Mouse (Mus musculus): ENCODE data around the gene Pecam1. TPM values are rescaled to one million over a fixed set of nuclear protein-coding genes. Genes with fewer than 3 reads are reported as not detected.
"Not testable (repeated sequence)": the region's sequence is repeated elsewhere in the genome, so short reads cannot be mapped to it uniquely, and the experiment has no call there.

Pecam1 gene
- polyA plus RNA-seq, 1 experiment from 2014 or later, result 10.7 TPM

DNA sequence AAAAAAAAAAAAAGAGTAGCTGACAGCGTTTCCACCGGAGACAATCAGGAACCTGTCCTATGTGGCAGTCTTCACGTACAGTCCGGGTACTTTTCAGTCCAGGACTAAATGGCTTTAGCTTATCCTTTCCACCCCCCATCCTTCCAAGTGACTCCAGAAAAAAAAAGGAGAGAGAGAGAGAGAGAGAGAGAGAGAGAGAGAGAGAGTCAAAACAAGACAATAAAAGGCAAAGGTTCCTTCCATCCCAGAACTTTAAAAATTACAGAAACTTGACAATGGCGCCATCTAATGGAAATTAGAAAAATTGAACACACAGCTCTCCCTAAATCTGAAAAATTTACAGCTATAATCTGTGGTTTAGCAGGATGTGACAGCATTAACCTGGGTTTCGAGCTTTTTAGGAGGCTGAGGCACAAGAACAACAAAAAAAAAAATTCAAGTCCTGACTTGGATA is 8.0 kb downstream of the Pecam1 start:
- H3K9ac ChIP-seq, result no peak overlapping the region
- WGBS (ENCODE audit: insufficient replicate concordance), result 34% methylated on average over 6 of the region's 6 CpGs
- no peak overlapping the region for H3K27ac ChIP-seq
- ATAC-seq, result no peak
- H3K4me3 ChIP-seq, result no peak overlapping the region
- H3K9me3 ChIP-seq (replicated peaks), result no peaks in the 10 kb centered on the region
- H3K4me1 ChIP-seq, result no peaks in the 10 kb centered on the region
- no peaks in the 10 kb centered on the region for H3K27me3 ChIP-seq (replicated peaks)
- H3K36me3 ChIP-seq, result no peaks in the 10 kb centered on the region
- H3K4me2 ChIP-seq, result no peak overlapping the region

DNA sequence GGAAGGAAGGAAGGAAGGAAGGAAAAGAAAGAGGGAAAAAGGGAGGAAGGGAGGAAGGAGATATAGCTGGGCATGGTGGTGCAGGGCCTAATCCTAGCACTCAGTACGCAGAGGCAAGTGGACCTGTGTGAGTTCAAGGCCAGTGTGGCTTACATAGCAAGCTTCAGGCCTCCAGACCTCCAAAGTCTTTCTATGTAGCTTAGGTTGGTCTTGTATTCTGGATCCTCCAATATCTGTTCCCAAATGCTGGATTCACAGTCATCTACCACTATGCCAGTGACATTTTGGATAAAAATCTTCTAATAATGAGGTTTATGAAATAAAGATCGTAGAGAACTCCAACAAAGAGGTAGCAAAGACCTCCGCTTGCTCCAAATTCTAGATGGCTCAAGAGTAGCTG is 8.6 kb downstream of the Pecam1 start:
- H3K9me3 ChIP-seq (replicated peaks), result no peaks in the 10 kb centered on the region
- no peaks in the 10 kb centered on the region for H3K36me3 ChIP-seq
- no peak overlapping the region for H3K27ac ChIP-seq
- H3K9ac ChIP-seq, result no peak overlapping the region
- no peaks in the 10 kb centered on the region for H3K27me3 ChIP-seq (replicated peaks)
- no peaks in the 10 kb centered on the region for H3K4me1 ChIP-seq
- H3K4me2 ChIP-seq, result no peak overlapping the region
- no peak for ATAC-seq
- 74% methylated on average over 3 of the region's 3 CpGs for WGBS (ENCODE audit: insufficient replicate concordance)
- no peak overlapping the region for H3K4me3 ChIP-seq

DNA sequence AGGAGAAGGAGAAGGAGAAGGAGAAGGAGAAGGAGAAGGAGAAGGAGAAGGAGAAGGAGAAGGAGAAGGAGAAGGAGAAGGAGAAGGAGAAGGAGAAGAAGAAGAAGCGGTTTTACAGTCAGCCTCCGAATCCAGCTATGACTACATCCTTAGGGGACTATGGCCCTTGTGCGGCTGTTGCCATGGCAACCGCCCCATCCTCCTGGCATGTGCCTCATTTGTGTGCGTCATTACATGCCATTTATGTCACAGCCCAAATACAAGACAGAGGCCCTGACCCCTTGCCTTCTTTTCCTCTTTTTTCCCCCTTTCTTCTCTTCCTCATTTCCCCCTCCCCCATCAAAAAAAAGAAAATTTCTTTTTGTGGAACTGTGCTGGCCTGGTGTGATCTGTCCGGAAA is 9.2 kb downstream of the Pecam1 start:
- Histone ChIP-seq H3K4me1 (no peaks in the 10 kb centered on the region), H3K27me3 (replicated peaks) (no peaks in the 10 kb centered on the region), H3K9me3 (replicated peaks) (no peaks in the 10 kb centered on the region), H3K27ac (no peak overlapping the region), H3K36me3 (no peaks in the 10 kb centered on the region), H3K9ac (no peak overlapping the region), H3K4me2 (no peak overlapping the region), H3K4me3 (no peak overlapping the region)
- WGBS (ENCODE audit: insufficient replicate concordance), result 67% methylated on average over 6 of the region's 6 CpGs
- ATAC-seq, result no peak

DNA sequence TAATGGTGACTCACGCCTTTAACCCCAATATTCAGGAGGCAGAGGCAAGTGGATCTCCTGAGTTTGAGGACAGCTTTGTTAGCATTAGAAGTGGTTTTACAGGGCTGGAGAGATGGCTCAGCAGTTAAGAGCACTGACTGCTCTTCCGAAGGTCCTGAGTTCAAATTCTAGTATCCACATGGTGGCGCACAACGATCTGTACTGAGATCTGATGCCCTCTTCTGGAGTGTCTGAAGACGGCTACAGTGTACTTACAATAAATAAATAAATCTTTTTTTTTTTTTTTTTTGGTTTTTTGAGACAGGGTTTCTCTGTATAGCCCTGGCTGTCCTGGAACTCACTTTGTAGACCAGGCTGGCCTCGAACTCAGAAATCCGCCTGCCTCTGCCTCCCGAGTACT is 9.7 kb downstream of the Pecam1 start:
- H3K4me3 ChIP-seq; H3K9me3 ChIP-seq (replicated peaks); H3K27me3 ChIP-seq (replicated peaks); H3K4me1 ChIP-seq; H3K27ac ChIP-seq; H3K4me2 ChIP-seq; ATAC-seq; H3K9ac ChIP-seq; H3K36me3 ChIP-seq: not testable (repeated sequence)
- WGBS (ENCODE audit: insufficient replicate concordance), result 85% methylated on average over 6 of the region's 8 CpGs

DNA sequence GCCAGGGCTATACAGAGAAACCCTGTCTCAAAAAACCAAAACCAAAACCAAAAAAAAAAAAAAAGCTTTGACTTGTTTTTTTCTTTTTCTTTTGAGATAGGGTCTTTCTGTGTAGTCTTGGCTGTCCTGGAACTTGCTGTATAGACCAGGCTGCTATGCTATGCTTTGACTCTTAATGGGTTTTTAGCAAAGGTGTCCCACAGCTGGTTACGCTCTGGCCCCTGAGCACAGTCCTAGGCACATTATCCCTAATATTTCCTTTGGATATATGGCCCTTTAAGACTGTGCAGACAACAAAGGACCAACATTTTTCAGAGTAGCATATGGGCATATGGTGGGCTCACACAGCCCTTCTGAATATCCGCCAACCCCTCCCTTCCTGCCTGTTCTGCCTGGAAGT is 11.3 kb downstream of the Pecam1 start:
- Histone ChIP-seq H3K4me2 (no peak overlapping the region), H3K27ac (no peak overlapping the region), H3K4me3 (no peak overlapping the region), H3K9ac (no peak overlapping the region), H3K36me3 (no peaks in the 10 kb centered on the region), H3K4me1 (no peaks in the 10 kb centered on the region), H3K27me3 (replicated peaks) (no peaks in the 10 kb centered on the region), H3K9me3 (replicated peaks) (no peaks in the 10 kb centered on the region)
- no peak for ATAC-seq
- 81% methylated on average over 2 of the region's 2 CpGs for WGBS (ENCODE audit: insufficient replicate concordance)

DNA sequence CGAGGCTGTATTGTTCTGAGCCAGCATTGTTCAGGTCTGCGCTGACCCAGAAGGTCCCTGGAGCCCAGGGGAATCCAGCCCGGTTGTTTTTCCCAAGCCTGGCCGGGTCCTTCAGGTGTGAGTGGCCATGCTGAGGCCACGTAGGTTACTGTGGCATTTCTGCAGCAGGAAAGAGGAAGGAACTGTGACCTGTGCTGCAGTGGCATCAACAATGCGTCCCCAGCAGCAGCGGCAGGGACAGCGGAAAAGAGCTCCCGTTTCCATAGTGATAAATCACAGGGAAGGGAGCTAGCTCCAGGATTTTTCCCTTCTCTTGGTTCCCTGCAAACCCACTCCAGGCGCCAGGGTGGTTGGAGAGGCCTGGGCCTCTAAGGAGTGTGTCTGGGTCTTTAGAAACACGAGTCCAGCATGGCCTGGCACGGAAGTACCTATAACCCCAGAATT is 13.2 kb downstream of the Pecam1 start:
- no peak overlapping the region for H3K4me2 ChIP-seq
- H3K9me3 ChIP-seq (replicated peaks), result no peaks in the 10 kb centered on the region
- no peaks in the 10 kb centered on the region for H3K4me1 ChIP-seq
- no peak overlapping the region for H3K9ac ChIP-seq
- no peak overlapping the region for H3K4me3 ChIP-seq
- H3K27ac ChIP-seq, result no peak overlapping the region
- no peaks in the 10 kb centered on the region for H3K36me3 ChIP-seq
- no peak for ATAC-seq
- H3K27me3 ChIP-seq (replicated peaks), result no peaks in the 10 kb centered on the region
- WGBS (ENCODE audit: insufficient replicate concordance), result 46% methylated on average over 12 of the region's 12 CpGs

DNA sequence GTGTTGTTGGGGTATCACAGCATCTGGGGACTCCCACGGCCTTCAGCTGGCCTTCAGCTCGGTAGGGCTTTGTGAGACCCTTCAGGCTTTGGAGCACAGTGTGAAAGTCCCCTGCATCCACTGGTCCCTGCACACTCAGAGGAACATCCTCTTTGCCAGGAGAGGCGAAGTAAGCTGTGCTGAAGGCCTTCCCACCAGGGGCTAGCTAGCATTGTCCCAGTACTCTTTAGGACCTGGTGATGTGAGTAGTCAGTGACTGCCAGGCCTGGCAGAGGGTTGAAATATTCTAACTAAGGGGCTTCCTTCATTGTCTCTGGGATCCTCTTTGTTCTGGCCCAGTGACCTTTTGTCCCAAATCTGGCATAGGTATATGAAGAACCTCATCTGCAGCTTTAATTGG is 13.8 kb downstream of the Pecam1 start:
- no peak overlapping the region for H3K4me2 ChIP-seq
- no peak for ATAC-seq
- no peaks in the 10 kb centered on the region for H3K27me3 ChIP-seq (replicated peaks)
- 68% methylated on average over 3 of the region's 3 CpGs for WGBS (ENCODE audit: insufficient replicate concordance)
- H3K9ac ChIP-seq, result no peak overlapping the region
- no peaks in the 10 kb centered on the region for H3K36me3 ChIP-seq
- no peaks in the 10 kb centered on the region for H3K4me1 ChIP-seq
- H3K27ac ChIP-seq, result no peak overlapping the region
- H3K9me3 ChIP-seq (replicated peaks), result no peaks in the 10 kb centered on the region
- no peak overlapping the region for H3K4me3 ChIP-seq

DNA sequence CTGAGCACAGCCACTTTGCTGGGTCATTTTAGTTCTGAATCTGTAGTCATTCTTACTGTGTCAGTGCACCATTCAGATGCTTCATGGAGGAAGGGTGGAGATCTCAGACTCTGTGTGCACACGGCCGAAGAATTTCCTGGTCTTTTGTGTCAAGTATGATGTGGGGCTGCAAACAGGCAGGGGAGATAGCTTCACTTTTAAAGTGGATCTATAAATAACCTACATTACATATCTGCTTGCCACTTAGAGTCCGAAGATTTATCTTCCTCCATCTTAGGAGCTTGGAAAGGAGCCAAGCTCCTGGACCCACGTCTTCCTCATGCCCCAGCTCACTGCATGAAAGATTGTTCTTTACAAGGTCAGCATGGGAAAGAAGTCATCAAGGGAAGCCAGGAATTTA is 19.7 kb downstream of the Pecam1 start:
- no peak for ATAC-seq
- H3K4me2 ChIP-seq, result no peak overlapping the region
- no peak overlapping the region for H3K4me3 ChIP-seq
- H3K36me3 ChIP-seq, result no peaks in the 10 kb centered on the region
- H3K9me3 ChIP-seq (replicated peaks), result no peaks in the 10 kb centered on the region
- H3K4me1 ChIP-seq, result peaks cover 17% of the 10 kb centered on the region
- H3K9ac ChIP-seq, result no peak overlapping the region
- H3K27me3 ChIP-seq (replicated peaks), result no peaks in the 10 kb centered on the region
- H3K27ac ChIP-seq, result no peak overlapping the region
- WGBS (ENCODE audit: insufficient replicate concordance), result 54% methylated on average over 4 of the region's 4 CpGs

DNA sequence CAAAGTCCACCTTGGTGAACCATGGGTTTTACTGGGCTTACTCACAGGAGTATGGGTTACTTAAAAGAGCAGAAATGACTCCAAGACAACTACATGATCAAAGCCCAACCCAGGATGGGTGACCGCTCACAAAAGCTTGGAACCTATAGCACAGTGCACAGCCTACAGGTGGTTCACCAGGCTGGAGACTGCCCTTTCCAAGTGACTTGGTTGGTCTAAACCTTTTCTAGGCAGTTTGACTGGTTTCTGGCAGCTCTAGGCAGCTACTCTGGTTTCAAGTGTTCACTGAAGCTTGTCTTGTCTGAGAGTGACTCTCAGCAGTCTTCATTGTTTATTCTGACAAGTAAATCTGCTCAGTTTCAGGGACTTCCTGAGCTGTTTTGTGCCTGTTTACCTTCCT is 20.8 kb downstream of the Pecam1 start:
- Histone ChIP-seq H3K27ac (no peak overlapping the region), H3K36me3 (no peaks in the 10 kb centered on the region), H3K4me1 (peaks cover 18% of the 10 kb centered on the region), H3K27me3 (replicated peaks) (no peaks in the 10 kb centered on the region), H3K9ac (no peak overlapping the region), H3K9me3 (replicated peaks) (no peaks in the 10 kb centered on the region), H3K4me3 (no peak overlapping the region), H3K4me2 (no peak overlapping the region)
- 91% methylated on average over 1 of the region's 1 CpGs for WGBS (ENCODE audit: insufficient replicate concordance)
- no peak for ATAC-seq

DNA sequence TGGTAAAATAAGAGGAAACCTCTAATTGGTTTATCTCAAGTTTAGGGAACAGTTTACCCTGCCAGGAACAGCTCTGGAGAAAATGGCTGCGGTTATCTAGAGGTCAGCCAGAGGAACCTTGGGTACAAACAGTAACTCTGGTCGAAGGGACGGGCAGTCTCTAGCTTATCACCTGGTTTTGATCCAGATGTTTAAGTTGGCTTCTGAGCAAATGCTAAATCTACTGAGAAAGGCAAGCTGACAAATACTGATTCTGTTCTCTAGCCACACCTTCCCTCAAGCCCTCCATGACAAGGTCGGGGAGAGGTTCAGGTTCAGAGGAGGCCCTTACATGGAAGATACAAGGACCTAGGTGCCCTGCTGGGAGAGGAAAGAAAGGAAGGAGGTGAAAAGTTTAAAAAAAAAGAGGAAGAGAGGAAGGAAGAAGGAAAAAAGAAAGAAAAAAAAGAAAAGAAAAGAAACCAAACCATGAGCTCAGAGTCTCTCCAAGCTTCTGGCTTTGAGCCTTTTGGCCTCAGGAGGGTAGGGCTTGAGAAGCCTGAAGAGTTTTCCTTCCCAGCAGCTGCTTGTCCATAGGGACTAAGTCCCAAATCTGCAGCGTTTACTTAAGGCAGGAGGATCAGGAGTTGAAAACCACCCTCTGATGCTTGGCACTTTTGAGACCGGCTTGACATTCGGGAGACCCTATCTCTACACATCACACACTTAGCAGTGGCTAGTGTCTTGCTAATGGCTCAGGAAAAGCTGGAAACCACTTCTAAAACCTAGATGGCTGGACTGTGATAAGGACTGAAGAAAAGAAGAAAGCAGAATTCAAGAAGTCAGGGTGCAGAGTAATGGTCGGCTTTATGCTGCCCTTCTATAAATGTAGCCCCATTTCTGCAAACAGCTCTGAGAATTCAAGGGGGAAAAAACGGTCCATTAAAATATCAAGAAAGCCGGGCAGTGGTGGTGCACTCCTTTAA is 21.7 kb downstream of the Pecam1 start:
- H3K9ac ChIP-seq, result no peak overlapping the region
- H3K27me3 ChIP-seq (replicated peaks), result no peaks in the 10 kb centered on the region
- peaks cover 27% of the 10 kb centered on the region for H3K4me1 ChIP-seq
- H3K4me3 ChIP-seq, result no peak overlapping the region
- H3K36me3 ChIP-seq, result no peaks in the 10 kb centered on the region
- no peaks in the 10 kb centered on the region for H3K9me3 ChIP-seq (replicated peaks)
- peak overlapping the region; percentile 11; the same call in 1 of the 2 replicates for H3K4me2 ChIP-seq
- H3K27ac ChIP-seq, result no peak overlapping the region
- peak; percentile 54 for ATAC-seq
- WGBS (ENCODE audit: insufficient replicate concordance), result 32% methylated on average over 10 of the region's 10 CpGs

DNA sequence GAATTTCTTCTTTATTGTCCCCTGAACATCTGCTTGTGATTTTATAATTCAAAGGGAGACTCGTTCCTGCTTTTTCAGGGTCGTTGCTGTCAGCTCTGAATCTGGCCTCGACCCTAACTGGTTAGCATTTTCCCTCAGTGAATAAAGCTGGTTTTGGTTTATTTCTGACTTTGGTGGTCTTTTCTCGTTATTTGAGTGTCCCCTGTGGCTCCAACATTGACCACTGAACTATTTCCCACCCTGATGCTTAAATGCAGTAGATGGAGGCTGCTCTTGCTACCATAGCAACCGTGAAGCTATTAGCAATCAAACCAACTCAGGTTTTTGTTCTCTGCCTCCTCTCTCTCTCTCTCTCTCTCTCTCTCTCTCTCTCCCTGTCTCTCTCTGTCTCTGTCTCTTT is 22.5 kb downstream of the Pecam1 start:
- Histone ChIP-seq H3K9me3 (replicated peaks) (no peaks in the 10 kb centered on the region), H3K4me3 (no peak overlapping the region), H3K9ac (no peak overlapping the region), H3K36me3 (no peaks in the 10 kb centered on the region), H3K4me1 (peaks cover 34% of the 10 kb centered on the region), H3K4me2 (no peak overlapping the region), H3K27ac (no peak overlapping the region), H3K27me3 (replicated peaks) (no peaks in the 10 kb centered on the region)
- no peak for ATAC-seq
- 70% methylated on average over 5 of the region's 5 CpGs for WGBS (ENCODE audit: insufficient replicate concordance)

DNA sequence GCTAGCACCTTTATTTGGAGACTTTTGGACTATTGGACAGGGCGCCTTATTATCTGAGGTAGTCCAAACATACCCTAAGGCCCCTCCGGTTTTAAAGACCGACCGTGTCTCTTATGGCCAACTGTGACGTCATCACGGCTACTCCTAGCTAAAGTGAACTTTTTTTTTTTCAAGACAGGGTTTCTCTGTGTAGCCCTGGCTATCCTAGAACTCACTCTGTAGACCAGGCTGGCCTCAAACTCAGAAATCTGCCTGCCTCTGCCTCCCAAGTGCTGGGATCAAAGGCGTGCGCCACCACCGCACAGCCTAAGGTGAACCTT is 25.6 kb downstream of the Pecam1 start:
- not testable (repeated sequence) for H3K4me3 ChIP-seq; ATAC-seq; H3K36me3 ChIP-seq; H3K27me3 ChIP-seq (replicated peaks); H3K27ac ChIP-seq; H3K9me3 ChIP-seq (replicated peaks); H3K9ac ChIP-seq; H3K4me2 ChIP-seq
- H3K4me1 ChIP-seq, result peaks cover 42% of the 10 kb centered on the region
- WGBS (ENCODE audit: insufficient replicate concordance), result 77% methylated on average over 9 of the region's 9 CpGs

Measured in liver, embryonic 12.5 days (tissue).